Mouse (Mus musculus) gastrocnemius, postnatal 4 days (tissue): ENCODE measurements around the gene Tmem198. TPM values are rescaled to one million over a fixed set of nuclear protein-coding genes. Genes with fewer than 3 reads are reported as not detected.

Experiments used
- DNase-seq, 2 experiments: peaks; one replicate each; pipeline ENCODE4 v3.0.0; 2021 to 2022; ENCODE audit warnings: low spot score in 2 of 2, mixed read lengths in 2 of 2
- total RNA-seq, 2 experiments: library from RNA; stranded (reverse); gene quantifications; 2 replicates each; pipeline ENCODE4 v1.2.3; 2021

Tmem198 gene
- total RNA-seq, 2 experiments from 2014 or later = 0.78 to 0.93 TPM

DNA sequence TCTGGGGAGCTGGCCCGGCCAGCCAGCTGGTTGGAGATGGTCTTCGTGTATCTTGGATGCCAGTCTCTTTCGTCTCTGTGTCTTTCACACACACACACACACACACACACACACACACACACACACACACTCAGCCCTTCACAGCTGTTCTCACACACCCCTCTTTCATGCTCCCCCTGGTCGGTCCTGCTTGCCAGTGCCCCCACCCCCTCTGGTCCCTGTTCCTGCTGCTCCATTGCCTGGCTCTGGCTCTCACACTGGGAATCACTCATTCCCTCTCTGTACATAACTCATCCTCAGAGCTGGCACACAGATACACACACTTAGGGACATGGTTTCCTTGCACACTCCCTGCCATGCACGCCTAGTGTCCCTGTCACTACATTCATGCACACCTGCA, 27.4 kb upstream of the Tmem198 start:
- DNase-seq = no peak

DNA sequence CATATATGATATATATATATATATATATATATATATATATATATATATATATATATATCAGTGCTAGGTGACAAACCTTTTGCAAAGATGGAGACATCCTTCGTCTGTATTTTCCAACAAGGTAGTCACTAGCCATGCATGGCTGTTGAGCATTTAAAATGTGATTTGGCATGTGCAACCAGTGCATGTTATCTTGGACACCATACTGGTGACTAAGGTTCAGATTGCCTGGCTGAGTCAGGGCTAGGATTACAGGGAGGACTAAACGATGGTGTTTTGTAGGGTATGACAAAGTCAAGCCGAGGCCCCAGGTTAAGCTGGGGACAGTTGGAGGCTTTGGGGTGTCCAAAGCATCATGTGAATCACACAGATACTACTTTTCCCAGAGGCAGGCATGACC, 23.9 kb upstream of the Tmem198 start:
- no peak for DNase-seq

DNA sequence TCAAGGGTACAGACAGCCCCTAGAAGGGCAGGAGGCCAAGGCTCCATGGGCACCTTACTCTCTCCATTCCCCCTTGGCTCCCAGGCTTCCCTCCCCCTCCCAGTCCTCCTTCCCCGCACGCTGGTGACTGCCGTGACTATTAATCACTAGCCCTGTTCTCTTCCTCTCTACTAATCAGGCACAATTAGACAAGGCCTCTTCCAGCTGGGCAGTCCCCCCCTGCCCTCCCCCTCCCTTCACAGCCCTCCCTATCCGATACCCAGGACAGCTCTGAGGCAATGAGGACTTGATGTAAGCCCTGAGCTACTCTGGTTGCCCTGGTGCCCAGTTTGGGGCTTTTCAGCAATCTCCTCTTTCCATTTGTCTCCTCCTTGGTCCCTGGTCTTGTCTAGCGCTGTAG, 23.4 kb upstream of the Tmem198 start:
- no peak for DNase-seq

DNA sequence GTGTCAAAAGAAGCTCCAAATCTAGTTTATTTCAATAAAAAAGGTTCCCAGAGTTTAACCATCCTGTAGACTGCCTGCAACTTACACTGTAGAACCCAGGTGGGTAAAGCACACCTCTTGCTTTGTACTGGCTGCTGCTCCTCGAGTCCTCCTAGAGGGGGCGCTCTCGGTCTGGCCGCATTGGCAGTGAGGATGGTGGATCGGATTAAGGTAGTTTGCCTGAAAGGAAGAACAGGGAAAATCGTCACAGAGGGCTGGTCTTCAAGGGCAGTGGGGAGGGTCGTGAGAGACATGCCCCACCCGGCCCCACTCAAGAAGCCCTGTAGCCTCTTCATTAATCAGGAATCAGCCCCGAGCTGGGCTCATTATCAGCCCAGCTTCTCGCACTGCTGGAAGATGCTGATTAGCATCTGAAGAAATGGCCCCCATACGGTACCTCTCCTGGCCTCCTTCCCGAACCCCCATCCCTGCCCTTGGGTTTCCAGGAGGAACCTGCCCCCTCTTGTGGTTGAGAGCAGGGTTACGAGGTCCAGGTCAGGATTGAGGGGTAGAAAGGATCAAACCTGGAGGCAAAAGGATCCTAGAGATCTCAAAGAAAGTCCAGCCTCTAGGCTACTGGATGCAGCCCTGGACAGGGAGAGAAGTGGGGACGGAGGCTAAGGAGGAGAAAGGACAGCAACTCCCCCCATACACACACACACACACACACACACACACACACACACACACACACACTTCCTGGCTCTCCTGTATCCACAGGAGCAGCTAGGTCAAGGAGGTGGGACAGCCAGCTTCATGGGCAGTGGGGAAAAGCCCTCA, 22.4 kb upstream of the Tmem198 start:
- DNase-seq = no peak

DNA sequence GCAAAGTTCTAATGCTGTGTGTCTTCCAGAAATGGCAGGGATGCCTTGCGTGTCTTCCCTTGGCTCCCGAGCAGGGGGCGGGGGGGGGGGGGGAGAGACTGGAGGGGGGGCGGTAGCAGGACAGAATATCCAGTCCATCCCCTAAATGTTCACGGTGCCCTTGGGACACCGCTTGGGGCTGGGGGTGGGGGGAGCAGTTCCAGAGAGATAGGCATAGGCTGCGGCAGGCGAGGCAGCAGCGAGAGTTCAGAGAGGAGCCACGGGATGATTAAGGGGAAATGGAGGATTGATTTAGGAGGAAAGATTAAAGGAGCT, 21.7 kb upstream of the Tmem198 start:
- no peak for DNase-seq

DNA sequence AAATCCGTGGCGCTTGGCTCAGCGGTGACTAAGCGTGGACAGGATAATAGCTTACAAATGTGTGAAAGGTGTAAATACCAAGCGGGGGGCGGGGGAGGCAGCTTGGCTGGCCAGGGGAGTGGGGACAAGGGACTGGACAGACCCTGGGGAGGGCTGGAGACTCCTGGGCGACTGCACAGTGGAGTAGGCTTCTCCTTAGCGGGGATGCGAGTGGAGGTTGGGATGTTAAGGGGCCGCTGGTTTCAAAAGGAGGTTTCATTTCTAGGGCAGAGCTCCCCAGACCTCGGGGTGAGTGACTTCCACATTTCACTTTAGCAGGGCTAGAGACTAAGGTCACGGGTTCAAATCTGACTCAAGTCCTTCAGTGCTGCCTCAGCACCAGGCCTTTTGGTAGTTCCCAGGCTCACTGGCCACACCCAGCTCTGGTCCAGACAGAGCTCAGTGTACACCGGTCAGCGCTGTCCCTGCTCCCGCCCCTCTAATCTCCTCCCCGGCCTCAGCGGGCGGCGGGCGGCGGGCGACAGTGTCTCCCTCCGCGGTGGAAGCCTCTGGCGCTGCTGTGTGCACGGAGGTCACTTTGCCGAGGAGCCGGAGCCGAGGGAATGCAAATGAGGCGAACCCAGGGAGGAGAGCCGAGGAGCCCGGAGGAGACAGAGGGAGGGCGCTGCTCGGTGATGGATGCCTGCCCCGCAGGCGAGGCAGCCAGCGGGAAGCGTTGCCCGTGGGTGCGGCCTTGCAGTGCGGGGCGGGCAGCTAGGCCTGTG, 21.1 kb upstream of the Tmem198 start:
- DNase-seq = peak in 1 of 2 experiments; percentile 52

DNA sequence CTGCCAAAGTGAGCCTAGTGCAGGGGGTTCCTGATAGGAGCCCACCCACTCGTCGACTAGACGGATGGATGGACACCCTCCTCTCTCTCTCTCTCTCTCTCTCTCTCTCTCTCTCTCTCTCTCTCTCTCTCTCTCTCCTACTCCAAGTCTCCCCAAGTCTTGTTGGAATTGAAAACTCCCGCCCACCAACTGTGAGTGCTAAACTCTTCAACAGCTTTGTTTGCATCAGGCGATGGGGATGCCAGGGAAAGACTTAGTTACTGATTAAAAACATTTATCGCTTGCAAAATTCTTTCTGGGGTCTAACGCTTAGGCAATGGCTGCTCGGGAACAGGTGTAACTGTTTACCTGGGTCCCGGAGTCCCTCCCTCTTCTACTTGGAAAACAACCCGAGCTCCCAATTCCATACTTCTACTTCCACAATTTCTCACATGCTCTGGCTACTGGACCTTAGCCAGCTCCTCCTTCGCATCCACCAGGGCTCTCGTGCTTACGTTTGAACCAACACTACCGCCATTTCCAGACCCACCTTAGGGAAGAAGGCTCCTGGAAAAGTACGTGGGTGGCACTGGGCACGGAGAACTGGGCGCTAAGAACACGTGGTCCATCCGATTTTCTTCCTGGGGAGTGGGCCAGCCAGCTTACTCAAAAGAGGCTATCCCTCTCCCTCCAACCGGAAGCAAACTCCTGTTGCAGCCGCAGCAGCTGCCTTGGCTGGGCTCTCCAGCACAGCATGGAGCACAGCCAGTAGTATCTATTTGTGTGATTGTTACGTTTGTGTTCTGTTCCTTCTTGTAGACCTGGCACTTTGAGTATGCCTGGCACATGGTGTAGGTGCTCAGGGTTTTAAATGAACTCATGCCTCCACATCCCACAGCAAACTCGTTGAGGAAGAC, 20.3 kb upstream of the Tmem198 start:
- DNase-seq = no peak

DNA sequence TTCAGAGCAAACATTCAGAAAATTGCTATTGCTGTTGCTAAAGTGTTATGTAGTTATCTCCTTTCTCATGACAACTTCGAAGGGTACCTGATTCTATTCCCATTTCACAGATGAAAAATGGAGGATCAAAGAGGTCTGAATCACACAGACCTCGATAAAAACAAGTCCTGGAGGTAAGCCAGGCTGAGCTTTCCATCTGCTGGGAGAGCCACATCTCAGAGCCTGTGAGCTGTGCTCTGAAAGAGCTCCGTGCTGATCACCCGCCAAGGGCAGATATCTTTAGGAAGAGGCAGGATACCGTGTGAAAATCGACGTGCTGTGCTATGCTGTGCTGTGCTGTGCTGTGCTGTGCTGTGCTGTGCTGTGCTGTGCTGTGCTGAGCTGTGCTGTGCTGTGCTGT, 19.0 kb upstream of the Tmem198 start:
- no peak for DNase-seq

DNA sequence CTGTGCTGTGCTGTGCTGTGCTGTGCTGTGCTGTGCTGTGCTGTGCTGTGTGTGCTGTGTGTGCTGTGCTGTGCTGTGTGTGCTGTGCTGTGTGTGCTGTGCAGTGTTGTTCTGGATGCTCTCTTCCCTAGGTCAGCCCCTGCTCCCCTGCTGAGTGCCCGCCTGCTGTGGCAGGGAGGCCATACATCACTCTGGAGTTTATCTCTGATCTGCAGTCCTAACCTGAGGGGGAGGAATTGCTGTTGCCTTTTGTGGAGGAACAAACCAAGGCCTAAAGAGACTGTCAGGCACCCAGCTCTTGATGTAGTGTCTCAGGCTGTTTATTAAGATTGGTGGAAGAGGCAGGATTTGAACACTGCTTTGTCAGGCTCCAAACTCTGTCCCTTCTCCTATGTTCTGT, 16.7 kb upstream of the Tmem198 start:
- no peak for DNase-seq

DNA sequence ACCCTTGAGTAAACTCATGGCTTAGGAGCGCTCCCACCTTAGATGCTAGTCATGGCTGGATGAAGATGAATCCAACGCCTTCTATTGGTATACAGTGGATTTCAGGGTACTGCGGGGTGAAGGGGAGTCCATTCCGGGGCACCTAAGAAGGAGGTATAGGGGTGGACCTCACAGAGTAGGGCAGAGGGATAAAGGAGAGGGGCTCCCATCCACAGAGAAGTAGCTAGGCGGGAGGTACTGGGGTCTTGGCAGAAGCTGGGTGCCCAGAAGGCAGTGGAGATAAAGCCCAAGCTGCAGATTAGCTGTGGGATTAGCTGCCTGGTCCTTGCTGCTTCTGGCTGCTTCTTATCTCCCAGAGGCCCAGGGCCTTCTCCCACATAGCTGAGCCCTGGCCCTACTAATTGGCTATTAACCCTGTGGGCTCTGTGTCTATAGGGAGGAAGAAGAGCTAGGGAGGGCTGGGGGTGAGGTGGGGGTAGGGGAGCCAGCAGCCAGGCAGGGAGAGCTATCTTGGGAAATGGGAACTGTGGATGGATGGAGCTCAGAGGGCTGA, 15.6 kb upstream of the Tmem198 start:
- no peak for DNase-seq

DNA sequence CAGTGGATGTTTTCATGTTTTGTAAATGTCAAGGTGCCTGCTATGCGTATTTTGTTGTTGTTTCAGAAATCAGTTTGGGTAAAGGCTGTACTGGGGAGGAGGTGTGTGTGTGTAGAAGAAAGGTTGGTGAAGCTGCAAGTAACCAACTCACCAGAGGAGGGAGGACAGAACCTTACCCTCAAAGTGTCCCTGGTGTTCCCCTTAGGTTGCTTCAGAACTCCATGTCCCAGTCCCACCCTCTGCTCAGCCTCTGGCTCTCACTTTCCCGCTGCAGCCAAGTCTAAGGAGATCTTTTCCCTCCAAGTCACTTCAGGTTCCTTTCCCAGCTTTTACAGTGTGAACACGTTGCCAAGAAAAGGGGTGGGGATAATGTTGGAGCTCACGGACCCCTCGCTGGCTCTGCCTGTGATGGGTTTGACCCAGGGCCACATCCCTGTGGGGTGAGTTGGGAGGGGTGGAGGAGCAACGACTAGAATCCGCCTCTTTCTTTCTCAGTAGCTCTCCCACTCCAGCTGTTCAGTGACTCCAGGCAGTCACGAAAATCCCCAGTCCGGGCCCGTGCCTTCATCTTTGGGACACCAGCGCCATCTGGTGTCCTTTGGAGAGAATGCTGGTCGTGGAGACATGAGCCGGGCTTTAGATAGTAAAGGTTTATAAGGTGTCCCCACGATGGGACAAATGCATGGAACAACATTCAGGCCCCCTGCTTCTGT, 12.0 kb upstream of the Tmem198 start:
- peak; percentile 64 to 80 for DNase-seq

DNA sequence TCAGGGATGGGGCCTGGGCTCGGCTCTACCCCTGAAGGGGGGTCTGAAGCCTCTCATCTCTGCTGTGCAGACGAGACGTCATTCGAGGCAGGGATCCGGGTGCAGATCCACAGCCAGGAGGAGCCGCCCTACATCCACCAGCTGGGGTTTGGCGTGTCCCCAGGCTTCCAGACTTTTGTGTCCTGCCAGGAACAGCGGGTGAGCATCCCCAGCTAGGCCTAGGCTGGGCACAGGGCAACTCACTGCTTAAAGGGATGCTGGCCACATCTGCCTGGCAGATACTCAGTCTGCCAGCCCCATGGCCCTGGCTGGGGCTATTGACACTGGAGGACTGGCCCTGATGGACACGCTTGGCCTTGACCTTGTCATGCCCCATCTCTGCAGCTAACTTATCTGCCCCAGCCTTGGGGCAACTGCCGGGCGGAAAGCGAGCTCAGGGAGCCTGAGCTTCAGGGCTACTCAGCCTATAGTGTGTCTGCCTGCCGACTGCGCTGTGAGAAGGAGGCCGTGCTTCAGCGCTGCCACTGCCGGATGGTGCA, 10.0 kb upstream of the Tmem198 start:
- no peak for DNase-seq

DNA sequence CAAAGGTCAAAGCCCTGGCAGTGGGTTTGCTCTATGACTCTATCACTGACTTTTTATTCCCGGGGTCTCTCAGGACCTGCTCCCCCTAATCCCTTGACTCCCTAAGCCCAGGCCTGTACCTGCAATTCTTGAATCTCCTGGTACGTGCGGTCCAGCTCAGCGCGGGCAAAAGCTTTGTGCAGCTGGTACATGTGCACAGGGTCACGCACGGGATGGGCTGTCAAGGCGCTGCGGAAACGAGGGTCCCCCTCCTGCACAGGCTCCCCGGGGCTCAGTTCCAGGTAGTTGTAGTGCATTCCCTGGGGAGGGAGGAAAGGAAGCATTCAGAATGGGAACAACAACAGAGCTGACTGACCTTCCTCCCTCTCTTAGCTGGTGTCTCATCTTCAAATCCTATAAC, 2.9 kb upstream of the Tmem198 start:
- DNase-seq = no peak

DNA sequence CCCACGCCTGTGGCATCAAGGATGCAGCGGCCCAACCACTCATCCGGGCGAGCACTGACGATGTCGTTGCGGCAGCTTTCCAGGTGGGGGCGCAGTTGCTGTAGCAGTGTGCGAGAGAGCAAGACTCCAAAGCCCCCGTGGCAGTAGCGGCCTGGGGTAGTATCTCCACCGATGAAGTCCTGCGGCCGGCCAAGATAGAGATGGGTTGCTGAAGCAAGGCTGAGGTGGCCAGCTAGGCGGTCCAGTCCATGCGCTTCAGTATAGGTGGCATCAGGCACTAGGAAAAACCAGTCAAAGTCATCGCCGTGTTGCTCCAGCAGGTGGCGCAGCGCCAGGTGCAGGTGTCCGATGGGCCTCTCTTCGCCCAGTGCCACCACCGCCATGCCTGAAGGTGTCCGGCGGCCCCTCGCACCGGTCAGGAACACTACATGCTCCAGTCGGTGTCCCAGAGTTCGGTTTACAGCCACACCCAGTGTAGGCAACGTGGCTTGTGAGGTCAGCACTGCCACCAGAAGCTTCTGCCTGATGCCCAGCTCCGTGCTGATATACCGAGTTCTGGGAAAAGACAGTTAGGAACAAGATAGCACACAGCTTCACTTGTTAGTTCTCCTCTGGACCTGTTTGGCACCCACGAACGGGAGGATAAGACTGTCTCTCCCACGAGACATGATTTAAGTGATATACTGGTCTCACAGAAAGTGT, 1.9 kb upstream of the Tmem198 start:
- DNase-seq = peak; percentile 61 to 79

DNA sequence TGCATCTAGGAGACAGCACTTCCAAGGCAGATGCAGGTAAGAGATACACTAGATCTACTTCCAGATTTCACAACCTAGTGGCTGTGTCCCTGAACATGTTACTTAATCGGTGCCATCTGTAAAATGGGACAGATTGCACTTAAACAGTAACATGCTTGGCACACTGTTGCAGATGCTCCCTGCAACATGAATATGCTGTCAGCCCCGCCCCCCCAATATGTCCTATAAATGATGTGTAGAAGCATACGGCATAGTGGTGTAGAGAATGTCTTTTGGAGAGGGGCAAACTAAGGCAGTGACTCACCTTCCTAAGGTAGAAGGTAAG, 1.4 kb upstream of the Tmem198 start:
- DNase-seq = no peak

DNA sequence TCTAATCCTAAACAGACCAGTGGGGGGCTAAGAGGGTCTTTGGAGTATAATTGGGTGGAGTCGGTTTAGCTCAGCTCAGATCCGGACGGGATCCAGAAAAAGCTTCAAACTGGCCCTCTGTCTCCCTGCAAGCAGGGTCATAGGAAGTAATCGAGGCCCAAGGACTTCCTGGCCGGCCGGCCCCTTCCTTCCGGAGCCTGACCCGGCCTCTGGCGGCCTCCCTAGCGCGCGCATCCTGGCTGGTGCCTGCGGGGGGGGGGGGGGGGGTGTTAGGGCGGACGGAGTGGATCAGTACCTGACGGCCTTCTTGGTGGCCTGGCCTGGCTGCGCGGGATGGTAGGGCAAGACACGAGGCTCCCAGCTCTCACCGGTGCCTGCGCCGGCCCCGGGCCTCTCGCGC, 835 bp upstream of the Tmem198 start:
- no peak for DNase-seq

DNA sequence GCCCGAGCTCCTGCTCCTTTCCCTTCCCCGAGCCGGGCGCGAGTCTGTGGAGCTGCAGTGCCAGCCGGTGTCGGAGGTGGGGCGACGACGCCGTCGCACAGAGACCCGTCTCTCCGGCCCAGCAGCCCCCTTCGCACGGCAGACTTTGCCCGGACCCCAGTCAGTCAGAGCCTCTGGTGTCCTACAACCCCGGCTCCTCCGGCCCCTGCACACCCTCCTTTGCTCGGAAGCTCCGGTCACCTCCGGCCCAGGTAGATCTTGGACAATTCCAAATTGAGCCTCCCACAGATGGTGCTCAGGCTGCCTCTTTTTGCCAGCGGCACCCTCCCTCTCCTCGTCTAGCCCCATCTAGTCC, 280 bp downstream of the Tmem198 start:
- no peak for DNase-seq

DNA sequence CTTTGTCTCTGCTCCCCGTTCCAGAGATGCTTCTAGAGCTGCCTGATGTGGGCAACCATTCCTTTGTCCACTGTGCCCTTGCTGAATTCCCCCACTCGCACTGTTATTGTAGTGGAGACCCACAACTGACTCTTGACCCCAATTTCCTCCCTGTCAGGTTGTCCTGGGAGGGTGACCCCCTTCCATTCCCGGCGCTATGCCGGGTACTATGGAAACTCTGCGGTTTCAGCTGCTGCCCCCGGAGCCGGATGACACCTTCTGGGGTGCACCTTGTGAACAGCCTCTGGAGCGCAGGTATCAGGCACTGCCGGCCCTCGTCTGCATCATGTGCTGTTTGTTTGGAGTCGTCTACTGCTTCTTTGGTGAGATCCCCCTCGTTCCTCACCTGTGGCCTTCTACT, 704 bp downstream of the Tmem198 start:
- no peak for DNase-seq

DNA sequence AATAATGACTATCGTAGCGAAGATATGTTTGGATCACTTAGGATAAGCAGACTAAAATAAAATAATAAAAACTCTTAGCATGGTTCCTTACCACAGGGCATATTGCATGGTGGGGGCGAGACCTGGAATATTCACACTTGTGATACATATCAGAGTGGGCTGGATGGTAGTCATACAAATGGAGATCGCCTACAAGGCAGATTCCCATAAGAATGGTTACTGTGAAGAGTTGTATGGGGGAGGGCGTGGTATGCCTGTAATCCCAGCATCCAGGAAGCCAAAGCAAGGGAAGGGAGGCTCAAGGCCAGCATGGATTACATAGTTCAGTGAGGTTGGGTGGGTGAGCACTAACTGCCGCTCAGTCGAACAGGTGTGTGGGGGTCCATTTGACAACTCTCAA, 1.4 kb downstream of the Tmem198 start:
- no peak for DNase-seq

DNA sequence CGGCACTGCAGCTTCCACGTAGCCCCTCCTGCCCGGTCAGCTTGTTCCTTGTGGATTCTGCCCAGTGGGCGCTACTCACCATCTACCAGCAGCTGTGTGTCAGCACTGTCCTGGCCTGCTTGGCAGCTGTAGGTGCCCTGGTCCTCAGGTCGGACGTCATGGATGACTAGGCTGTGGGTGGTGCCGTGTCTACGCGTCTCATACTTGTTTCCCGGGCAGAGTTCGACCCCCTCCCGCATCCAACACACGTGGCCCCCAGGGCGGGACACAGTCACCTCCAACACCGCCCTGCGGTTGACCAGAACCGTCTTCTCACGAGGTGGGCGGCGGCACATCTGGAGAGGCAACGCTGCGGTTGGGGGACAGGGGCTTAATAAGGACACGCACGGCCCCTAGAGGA, 7.2 kb downstream of the Tmem198 start:
- no peak for DNase-seq
